Mouse (Mus musculus): Measurements from ENCODE around the gene Synpo2l. TPM values are rescaled to one million over a fixed set of nuclear protein-coding genes. Genes with fewer than 3 reads are reported as not detected.
A peak's percentile ranks its signal among the peaks of the same experiment; 100 is the strongest.

Gene Synpo2l
- polyA plus RNA-seq, 1 experiment from 2014 or later: 1.5 TPM

- 90% methylated on average over 6 of the region's 6 CpGs for WGBS
- Histone ChIP-seq H3K27me3 (replicated peaks; ENCODE audit: control insufficient read depth, insufficient read depth, low read length) (no peaks in the 10 kb centered on the region), H3K4me3 (ENCODE audit: low read depth, low read length) (no peak overlapping the region), H3K36me3 (ENCODE audit: control insufficient read depth, insufficient read depth, low read length) (peaks cover 63% of the 10 kb centered on the region), H3K27ac (ENCODE audit: low read depth, low read length) (no peak overlapping the region), H3K4me2 (no peak overlapping the region), H3K4me1 (replicated peaks; ENCODE audit: control insufficient read depth, insufficient read depth, low read length) (peaks cover 23% of the 10 kb centered on the region), H3K9me3 (ENCODE audit: control insufficient read depth, low read length) (no peaks in the 10 kb centered on the region), H3K9ac (ENCODE audit: low read depth, low read length) (no peak overlapping the region)
- no peak for ATAC-seq (replicated peaks; ENCODE audit: low FRiP score)
- DNase-seq (ENCODE audit: low spot score): no peak
Observed at GRCm38 (mm10) chr14:20691772-20692171, 23.6 kb upstream of the Synpo2l start.

GRCm38 (mm10) chr14:20689009-20689408, 20.9 kb upstream of the Synpo2l start:
- H3K27me3 ChIP-seq (replicated peaks; ENCODE audit: control insufficient read depth, insufficient read depth, low read length): no peaks in the 10 kb centered on the region
- no peak overlapping the region for H3K4me2 ChIP-seq
- H3K9me3 ChIP-seq (ENCODE audit: control insufficient read depth, low read length): no peaks in the 10 kb centered on the region
- DNase-seq (ENCODE audit: low spot score): no peak
- no peak overlapping the region for H3K27ac ChIP-seq (ENCODE audit: low read depth, low read length)
- WGBS: 76% methylated on average over 2 of the region's 2 CpGs
- no peak overlapping the region for H3K4me3 ChIP-seq (ENCODE audit: low read depth, low read length)
- H3K36me3 ChIP-seq (ENCODE audit: control insufficient read depth, insufficient read depth, low read length): peaks cover 83% of the 10 kb centered on the region
- H3K4me1 ChIP-seq (replicated peaks; ENCODE audit: control insufficient read depth, insufficient read depth, low read length): peaks cover 6% of the 10 kb centered on the region; the same call in 1 of the 2 replicates
- ATAC-seq (replicated peaks; ENCODE audit: low FRiP score): no peak
- H3K9ac ChIP-seq (ENCODE audit: low read depth, low read length): no peak overlapping the region

DNA sequence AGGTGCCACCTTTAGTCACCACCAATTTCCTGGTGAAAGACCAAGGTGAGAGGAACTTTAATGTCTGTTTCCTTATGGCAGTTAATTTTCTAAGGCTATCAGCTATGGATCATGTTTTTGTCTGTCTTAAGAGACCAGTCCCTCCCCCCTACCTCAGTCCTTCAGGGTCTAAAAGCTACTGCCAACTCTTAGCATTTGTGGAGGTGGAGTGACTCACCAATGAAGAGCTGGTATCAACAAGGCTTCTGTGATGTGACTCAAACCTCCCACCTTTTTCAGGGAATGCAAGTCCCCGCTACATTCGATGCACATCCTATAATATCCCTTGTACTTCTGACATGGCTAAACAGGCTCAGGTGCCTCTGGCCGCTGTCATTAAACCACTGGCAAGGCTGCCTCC, 18.4 kb upstream of the Synpo2l start:
- H3K9ac ChIP-seq (ENCODE audit: low read depth, low read length): no peak overlapping the region
- peaks cover 79% of the 10 kb centered on the region for H3K36me3 ChIP-seq (ENCODE audit: control insufficient read depth, insufficient read depth, low read length)
- H3K4me1 ChIP-seq (replicated peaks; ENCODE audit: control insufficient read depth, insufficient read depth, low read length): no peaks in the 10 kb centered on the region
- H3K27ac ChIP-seq (ENCODE audit: low read depth, low read length): no peak overlapping the region
- DNase-seq (ENCODE audit: low spot score): no peak
- ATAC-seq (replicated peaks; ENCODE audit: low FRiP score): no peak
- no peaks in the 10 kb centered on the region for H3K9me3 ChIP-seq (ENCODE audit: control insufficient read depth, low read length)
- 95% methylated on average over 3 of the region's 3 CpGs for whole genome bisulfite sequencing
- no peak overlapping the region for H3K4me2 ChIP-seq
- no peak overlapping the region for H3K4me3 ChIP-seq (ENCODE audit: low read depth, low read length)
- no peaks in the 10 kb centered on the region for H3K27me3 ChIP-seq (replicated peaks; ENCODE audit: control insufficient read depth, insufficient read depth, low read length)

DNA sequence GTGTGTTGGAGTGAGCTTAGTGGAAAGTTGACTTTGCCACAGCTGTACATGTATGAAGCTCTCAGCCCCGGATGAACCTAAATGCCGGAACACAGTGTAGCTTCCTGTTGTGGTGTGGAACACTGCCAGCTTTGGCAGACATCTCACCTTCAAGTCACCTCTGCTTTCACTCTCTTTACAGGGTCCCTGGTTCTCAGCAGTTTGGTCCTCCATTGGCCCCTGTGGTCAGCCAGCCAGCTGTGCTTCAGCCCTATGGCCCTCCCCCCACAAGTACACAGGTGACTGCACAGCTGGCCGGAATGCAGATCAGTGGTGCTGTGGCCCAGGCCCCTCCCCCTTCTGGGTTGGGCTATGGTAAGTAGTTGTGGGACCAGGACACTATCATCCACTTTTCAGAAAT, 14.3 kb upstream of the Synpo2l start:
- peak; percentile 57; the same call in 1 of the 2 replicates for ATAC-seq (replicated peaks; ENCODE audit: low FRiP score)

DNA sequence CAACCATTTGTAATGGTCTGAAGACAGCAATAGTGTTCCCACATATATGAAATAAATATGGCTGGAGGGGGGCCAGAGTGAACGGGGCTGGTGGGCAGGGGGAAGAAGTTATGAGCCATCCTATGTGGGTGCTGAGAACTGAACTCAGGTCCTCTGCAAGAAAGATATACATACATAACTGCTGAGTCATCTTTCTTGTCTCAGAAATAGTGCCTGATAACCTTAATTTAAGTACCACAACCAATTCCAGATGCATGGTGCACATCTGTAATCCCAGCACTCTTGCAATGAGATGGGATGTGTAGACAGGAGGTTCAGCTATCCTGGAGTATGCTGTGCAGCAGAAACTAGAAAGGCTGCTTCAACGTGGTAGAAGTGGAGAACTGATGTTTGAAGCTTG, 13.6 kb upstream of the Synpo2l start:
- Histone ChIP-seq H3K36me3 (ENCODE audit: control insufficient read depth, insufficient read depth, low read length) (peaks cover 76% of the 10 kb centered on the region), H3K9me3 (ENCODE audit: control insufficient read depth, low read length) (no peaks in the 10 kb centered on the region), H3K27ac (ENCODE audit: low read depth, low read length) (no peak overlapping the region), H3K4me2 (no peak overlapping the region), H3K27me3 (replicated peaks; ENCODE audit: control insufficient read depth, insufficient read depth, low read length) (no peaks in the 10 kb centered on the region), H3K4me1 (replicated peaks; ENCODE audit: control insufficient read depth, insufficient read depth, low read length) (no peaks in the 10 kb centered on the region), H3K9ac (ENCODE audit: low read depth, low read length) (no peak overlapping the region), H3K4me3 (ENCODE audit: low read depth, low read length) (no peak overlapping the region)
- DNase-seq (ENCODE audit: low spot score) (no peak), ATAC-seq (replicated peaks; ENCODE audit: low FRiP score) (no peak)
- WGBS: 87% methylated on average over 2 of the region's 2 CpGs

More for the DNA sequence above, 14.3 kb upstream of the Synpo2l start:
- Histone ChIP-seq H3K4me3 (ENCODE audit: low read depth, low read length) (no peak overlapping the region), H3K9me3 (ENCODE audit: control insufficient read depth, low read length) (no peaks in the 10 kb centered on the region), H3K9ac (ENCODE audit: low read depth, low read length) (no peak overlapping the region), H3K4me2 (no peak overlapping the region), H3K4me1 (replicated peaks; ENCODE audit: control insufficient read depth, insufficient read depth, low read length) (no peaks in the 10 kb centered on the region), H3K36me3 (ENCODE audit: control insufficient read depth, insufficient read depth, low read length) (peaks cover 78% of the 10 kb centered on the region), H3K27ac (ENCODE audit: low read depth, low read length) (no peak overlapping the region), H3K27me3 (replicated peaks; ENCODE audit: control insufficient read depth, insufficient read depth, low read length) (no peaks in the 10 kb centered on the region)
- DNase-seq (ENCODE audit: low spot score): no peak
- WGBS: 77% methylated on average over 3 of the region's 3 CpGs

DNA sequence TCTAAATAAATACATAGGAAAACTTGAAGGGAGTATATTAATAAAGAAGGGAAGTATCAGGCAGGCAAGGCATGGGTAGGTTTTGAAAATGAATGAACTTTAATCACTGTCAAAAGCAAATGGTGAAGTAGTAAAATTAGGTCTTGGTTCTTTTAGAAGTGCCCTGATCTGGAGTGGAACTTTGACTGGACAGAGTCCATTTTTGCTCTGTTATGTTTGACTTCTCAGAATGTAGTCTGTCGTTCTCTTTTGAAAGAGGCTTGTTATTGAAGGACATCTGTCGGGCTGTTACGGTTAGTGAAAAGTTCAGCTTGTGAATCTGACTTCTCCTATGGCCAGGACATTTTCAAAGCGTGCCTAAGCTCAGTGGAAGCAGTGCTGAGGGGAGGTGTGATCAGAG, 9.8 kb upstream of the Synpo2l start:
- Histone ChIP-seq H3K27ac (ENCODE audit: low read depth, low read length) (no peak overlapping the region), H3K9me3 (ENCODE audit: control insufficient read depth, low read length) (no peaks in the 10 kb centered on the region; the same call in 1 of the 2 replicates), H3K4me2 (no peak overlapping the region), H3K27me3 (replicated peaks; ENCODE audit: control insufficient read depth, insufficient read depth, low read length) (no peaks in the 10 kb centered on the region), H3K36me3 (ENCODE audit: control insufficient read depth, insufficient read depth, low read length) (peaks cover 55% of the 10 kb centered on the region), H3K4me3 (ENCODE audit: low read depth, low read length) (no peak overlapping the region), H3K4me1 (replicated peaks; ENCODE audit: control insufficient read depth, insufficient read depth, low read length) (peaks cover 7% of the 10 kb centered on the region), H3K9ac (ENCODE audit: low read depth, low read length) (no peak overlapping the region)
- WGBS: 96% methylated on average over 4 of the region's 4 CpGs
- no peak for DNase-seq (ENCODE audit: low spot score)
- no peak for ATAC-seq (replicated peaks; ENCODE audit: low FRiP score)

- Histone ChIP-seq H3K4me3 (ENCODE audit: low read depth, low read length) (peak within 1 kb of the TSS; percentile 85), H3K4me2 (peak within 1 kb of the TSS; percentile 85), H3K27me3 (replicated peaks; ENCODE audit: control insufficient read depth, insufficient read depth, low read length) (no peaks in the 10 kb centered on the region), H3K9me3 (ENCODE audit: control insufficient read depth, low read length) (no peaks in the 10 kb centered on the region; the same call in 1 of the 2 replicates), H3K27ac (ENCODE audit: low read depth, low read length) (peak within 1 kb of the TSS; percentile 92), H3K9ac (ENCODE audit: low read depth, low read length) (peak within 1 kb of the TSS; percentile 82), H3K4me1 (replicated peaks; ENCODE audit: control insufficient read depth, insufficient read depth, low read length) (peaks cover 7% of the 10 kb centered on the region), H3K36me3 (ENCODE audit: control insufficient read depth, insufficient read depth, low read length) (peaks cover 30% of the 10 kb centered on the region)
- WGBS: 1% methylated on average over 43 of the region's 43 CpGs
- DNase-seq (ENCODE audit: low spot score) (peak; percentile 98), ATAC-seq (replicated peaks; ENCODE audit: low FRiP score) (peak; percentile 95)
Observed at GRCm38 (mm10) chr14:20674064-20674833, 6.1 kb upstream of the Synpo2l start, which contains the start of gene Sec24c. TSS of gene Sec24c (plus strand) at chr14:20674308.

- Histone ChIP-seq H3K9me3 (ENCODE audit: control insufficient read depth, low read length) (no peaks in the 10 kb centered on the region; the same call in 1 of the 2 replicates), H3K4me3 (ENCODE audit: low read depth, low read length) (peak overlapping the region; percentile 85), H3K27me3 (replicated peaks; ENCODE audit: control insufficient read depth, insufficient read depth, low read length) (0 out of 2 replicates have a peak, but pooled peaks cover 3% of the 10 kb centered on the region), H3K4me2 (peak overlapping the region; percentile 85), H3K27ac (ENCODE audit: low read depth, low read length) (peak overlapping the region; percentile 92), H3K4me1 (replicated peaks; ENCODE audit: control insufficient read depth, insufficient read depth, low read length) (peaks cover 7% of the 10 kb centered on the region), H3K9ac (ENCODE audit: low read depth, low read length) (peak overlapping the region; percentile 53), H3K36me3 (ENCODE audit: control insufficient read depth, insufficient read depth, low read length) (peaks cover 26% of the 10 kb centered on the region; the same call in 1 of the 2 replicates)
- DNase-seq (ENCODE audit: low spot score) (peak; percentile 56), ATAC-seq (replicated peaks; ENCODE audit: low FRiP score) (peak; percentile 72)
- WGBS: 9% methylated on average over 13 of the region's 13 CpGs
Observed at GRCm38 (mm10) chr14:20673735-20674063, 5.5 kb upstream of the Synpo2l start.

DNA sequence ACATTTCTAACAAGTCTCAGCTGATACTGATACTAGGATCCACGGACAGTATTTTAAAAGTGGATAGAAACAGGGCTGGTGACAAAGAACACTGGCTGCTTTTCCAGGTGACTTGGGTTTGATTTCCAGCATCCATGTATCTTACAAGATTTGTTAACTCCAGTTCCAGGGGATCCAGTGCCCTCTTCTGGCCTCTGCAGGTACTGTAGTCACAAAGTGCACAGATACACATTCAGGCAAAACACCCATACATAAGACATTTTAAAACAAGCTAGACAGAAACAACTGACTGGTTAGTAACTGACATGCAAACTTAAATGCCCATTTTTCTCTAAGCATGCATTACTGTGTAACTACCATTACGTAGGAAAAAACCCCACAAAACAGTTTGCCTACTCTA, 4.8 kb upstream of the Synpo2l start:
- no peak overlapping the region for H3K9ac ChIP-seq (ENCODE audit: low read depth, low read length)
- H3K27me3 ChIP-seq (replicated peaks; ENCODE audit: control insufficient read depth, insufficient read depth, low read length): 0 out of 2 replicates have a peak, but pooled peaks cover 3% of the 10 kb centered on the region
- no peaks in the 10 kb centered on the region; the same call in 1 of the 2 replicates for H3K9me3 ChIP-seq (ENCODE audit: control insufficient read depth, low read length)
- 84% methylated on average over 2 of the region's 2 CpGs for WGBS
- DNase-seq (ENCODE audit: low spot score) (no peak), ATAC-seq (replicated peaks; ENCODE audit: low FRiP score) (no peak)
- H3K27ac ChIP-seq (ENCODE audit: low read depth, low read length): peak overlapping the region; percentile 3; the same call in 1 of the 2 replicates
- H3K4me2 ChIP-seq: peak overlapping the region; percentile 85
- no peak overlapping the region for H3K4me3 ChIP-seq (ENCODE audit: low read depth, low read length)
- H3K36me3 ChIP-seq (ENCODE audit: control insufficient read depth, insufficient read depth, low read length): peaks cover 19% of the 10 kb centered on the region; the same call in 1 of the 2 replicates
- H3K4me1 ChIP-seq (replicated peaks; ENCODE audit: control insufficient read depth, insufficient read depth, low read length): peaks cover 7% of the 10 kb centered on the region
